Mouse (Mus musculus) MEL (cell line): ENCODE measurements at regions not wholly inside any gene's neighbourhood (a gene's known extent, or its start where the extent isn't known, plus 50 kb on each side); places are given as distances from the start of the nearest gene placed in this dataset.

Experiments used
- DNase-seq: peaks from one replicate; pipeline ENCODE4 v3.0.0; 2011; ENCODE audit warnings: low read depth, low spot score
- H3K27ac ChIP-seq: 2 replicates; pipeline ENCODE4 v1.5.1; 2012; ENCODE audit warnings: low read depth, mild to moderate bottlenecking, control low read depth, low read length, moderate library complexity; ENCODE audit not compliant: control insufficient read depth
- H3K27me3 ChIP-seq, 2 experiments: fragments of 150-350 bp in 1 of 2; sonication (generic) in 1 of 2; 2 replicates each; pipeline ENCODE4 v1.6.1; 2012; ENCODE audit warnings: low read length in 2 of 2, mild to moderate bottlenecking in 2 of 2, improper control_type of control experiment in 1 of 2, moderate library complexity in 1 of 2; ENCODE audit not compliant: insufficient read depth in 2 of 2, control insufficient read depth in 1 of 2
- H3K36me3 ChIP-seq, 2 experiments: 2 replicates each; pipeline ENCODE4 v1.6.1; 2012 to 2014; ENCODE audit warnings: low read length in 2 of 2, improper control_type of control experiment in 1 of 2, inconsistent platforms in 1 of 2, mild to moderate bottlenecking in 1 of 2; ENCODE audit not compliant: insufficient read depth in 2 of 2, control insufficient read depth in 1 of 2
- H3K4me1 ChIP-seq, 2 experiments: fragments of 150-350 bp in 1 of 2; sonication (generic) in 1 of 2; 2 replicates each; pipeline ENCODE4 v1.6.1; 2012; ENCODE audit warnings: low read length in 2 of 2, improper control_type of control experiment in 1 of 2, mild to moderate bottlenecking in 1 of 2; ENCODE audit not compliant: insufficient read depth in 2 of 2, control insufficient read depth in 1 of 2
- H3K4me3 ChIP-seq, 2 experiments: fragments of 150-350 bp in 1 of 2; sonication (generic) in 1 of 2; 2 replicates each; pipeline ENCODE4 v1.5.1; 2012; ENCODE audit warnings: low read depth in 2 of 2, low read length in 2 of 2, mild to moderate bottlenecking in 2 of 2, moderate library complexity in 2 of 2, control low read depth in 1 of 2, improper control_type of control experiment in 1 of 2; ENCODE audit not compliant: control insufficient read depth in 1 of 2, insufficient read depth in 1 of 2
- H3K79me2 ChIP-seq: 2 replicates; pipeline ENCODE4 v1.6.1; 2012; ENCODE audit warnings: mild to moderate bottlenecking, low read length, moderate library complexity; ENCODE audit not compliant: control insufficient read depth, poor library complexity, insufficient read depth
- H3K9ac ChIP-seq: 2 replicates; pipeline ENCODE4 v1.6.1; 2012; ENCODE audit warnings: low read depth, mild to moderate bottlenecking, control low read depth, low read length, moderate library complexity; ENCODE audit not compliant: control insufficient read depth, poor library complexity, severe bottlenecking
- H3K9me3 ChIP-seq: fragments of 150-350 bp; sonication (generic); replicated peaks from 2 replicates; pipeline ENCODE4 v1.6.1; 2012; ENCODE audit warnings: mild to moderate bottlenecking, low read length, improper control_type of control experiment, moderate library complexity; ENCODE audit not compliant: insufficient read depth
- BHLHE40 ChIP-seq: IDR thresholded peaks from 2 replicates; pipeline ENCODE4 v1.6.1; 2012; ENCODE audit warnings: low read depth, mild to moderate bottlenecking, inconsistent platforms, low read length, improper control_type of control experiment, borderline replicate concordance
- CHD1 ChIP-seq: IDR thresholded peaks from 2 replicates; pipeline ENCODE4 v1.6.1; 2012; ENCODE audit warnings: low read depth, mild to moderate bottlenecking, inconsistent platforms, low read length, improper control_type of control experiment
- CHD2 ChIP-seq: IDR thresholded peaks from 2 replicates; pipeline ENCODE4 v1.6.1; 2011; ENCODE audit warnings: low read length, improper control_type of control experiment
- CTCF ChIP-seq, 3 experiments: IDR thresholded peaks in 2 of 3; conservative IDR thresholded peaks in 1 of 3; 2 replicates each; pipeline ENCODE4 v1.5.1; 2011 to 2012; ENCODE audit warnings: low read length in 3 of 3, low read depth in 2 of 3, mild to moderate bottlenecking in 2 of 3, improper control_type of control experiment in 1 of 3, inconsistent platforms in 1 of 3, mixed read lengths in 1 of 3, moderate library complexity in 1 of 3; ENCODE audit not compliant: control insufficient read depth in 1 of 3, insufficient read depth in 1 of 3, poor library complexity in 1 of 3, severe bottlenecking in 1 of 3
- E2F4 ChIP-seq: IDR thresholded peaks from 2 replicates; pipeline ENCODE4 v1.6.1; 2011; ENCODE audit warnings: low read depth, low read length, improper control_type of control experiment, borderline replicate concordance
- ELF1 ChIP-seq: IDR thresholded peaks from 2 replicates; pipeline ENCODE4 v1.6.1; 2014; ENCODE audit warnings: low read depth, mild to moderate bottlenecking, inconsistent platforms, low read length, improper control_type of control experiment, moderate library complexity
- EP300 ChIP-seq, 2 experiments: IDR thresholded peaks; 2 replicates each; pipeline ENCODE4 v1.6.1; 2011; ENCODE audit warnings: improper control_type of control experiment in 2 of 2, low read length in 2 of 2, low read depth in 1 of 2, mild to moderate bottlenecking in 1 of 2
- ETS1 ChIP-seq: IDR thresholded peaks from 2 replicates; pipeline ENCODE4 v1.6.1; 2012; ENCODE audit warnings: low read depth, mild to moderate bottlenecking, inconsistent platforms, low read length, improper control_type of control experiment, moderate library complexity
- GABPA ChIP-seq: IDR thresholded peaks from 2 replicates; pipeline ENCODE4 v1.6.1; 2012; ENCODE audit warnings: low read depth, mild to moderate bottlenecking, inconsistent platforms, low read length, improper control_type of control experiment, moderate library complexity
- GATA1 ChIP-seq: IDR thresholded peaks from 2 replicates; pipeline ENCODE4 v1.6.1; 2011; ENCODE audit warnings: low read depth, low read length, improper control_type of control experiment
- MAZ ChIP-seq: IDR thresholded peaks from 2 replicates; pipeline ENCODE4 v1.6.1; 2012; ENCODE audit warnings: low read depth, mild to moderate bottlenecking, inconsistent platforms, low read length, improper control_type of control experiment
- MXI1 ChIP-seq: IDR thresholded peaks from 2 replicates; pipeline ENCODE4 v1.6.1; 2011; ENCODE audit warnings: mild to moderate bottlenecking, low read depth, low read length, improper control_type of control experiment
- RAD21 ChIP-seq: IDR thresholded peaks from 2 replicates; pipeline ENCODE4 v1.6.1; 2011; ENCODE audit warnings: mild to moderate bottlenecking, low read depth, low read length, improper control_type of control experiment
- SMC3 ChIP-seq: IDR thresholded peaks from 2 replicates; pipeline ENCODE4 v1.6.1; 2011; ENCODE audit warnings: low read depth, low read length, improper control_type of control experiment
- TAL1 ChIP-seq: IDR thresholded peaks from 2 replicates; pipeline ENCODE4 v1.6.1; 2012; ENCODE audit warnings: mild to moderate bottlenecking, inconsistent platforms, low read length, moderate library complexity, mixed read lengths
- UBTF ChIP-seq: IDR thresholded peaks from 2 replicates; pipeline ENCODE4 v1.6.1; 2012; ENCODE audit warnings: low read depth, mild to moderate bottlenecking, inconsistent platforms, low read length, improper control_type of control experiment, moderate library complexity, borderline replicate concordance; ENCODE audit not compliant: insufficient read depth
- USF2 ChIP-seq, 2 experiments: IDR thresholded peaks; 2 replicates each; pipeline ENCODE4 v1.6.1; 2011 to 2012; ENCODE audit warnings: improper control_type of control experiment in 2 of 2, low read length in 2 of 2, borderline replicate concordance in 1 of 2, inconsistent platforms in 1 of 2, low read depth in 1 of 2, mild to moderate bottlenecking in 1 of 2; ENCODE audit not compliant: insufficient read depth in 1 of 2
- ZC3H11A ChIP-seq: IDR thresholded peaks from 2 replicates; pipeline ENCODE4 v1.6.1; 2012; ENCODE audit warnings: low read depth, mild to moderate bottlenecking, inconsistent platforms, low read length, improper control_type of control experiment
- ZMIZ1 ChIP-seq: IDR thresholded peaks from 2 replicates; pipeline ENCODE4 v1.6.1; 2012; ENCODE audit warnings: low read depth, mild to moderate bottlenecking, inconsistent platforms, low read length, improper control_type of control experiment, moderate library complexity

DNA sequence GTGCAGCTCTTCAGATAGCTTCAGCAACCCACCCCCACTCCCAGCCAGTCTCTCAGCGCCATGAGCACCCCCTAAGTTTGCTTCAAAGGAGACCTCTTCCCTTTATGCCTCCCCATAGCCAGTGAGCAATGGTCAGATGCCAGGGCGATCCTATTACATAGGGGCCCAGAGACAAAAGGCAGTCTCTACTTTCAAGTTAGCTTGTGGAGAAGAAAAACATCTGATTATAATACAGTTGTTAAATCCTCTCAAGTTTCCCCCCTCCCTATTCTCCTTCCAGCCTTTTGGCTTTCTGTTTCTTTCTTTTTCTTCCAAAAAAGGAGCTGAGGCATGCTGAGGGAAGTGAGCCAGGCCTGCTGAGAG lies 116.3 kb upstream of the Klf14 start:
- Histone ChIP-seq H3K27ac (no peak overlapping the region), H3K4me3 (no peak overlapping the region), H3K9ac (no peak overlapping the region), H3K79me2 (no peaks in the 10 kb centered on the region), H3K9me3 (no peaks in the 10 kb centered on the region), H3K27me3 (no peaks in the 10 kb centered on the region), H3K4me1 (peaks cover 12 to 20% of the 10 kb centered on the region in 2 experiments), H3K36me3 (peaks cover 11 to 18% of the 10 kb centered on the region in 2 experiments; a peak in 3 of 4 replicates)
- no peak for DNase-seq
- no peak for TF ChIP-seq CTCF (IDR thresholded peaks at IDR 0.05 in 2 of 3, conservative IDR thresholded peaks at IDR 0.05 in 1 of 3; ENCODE audit: control insufficient read depth in 1 of 3, insufficient read depth in 1 of 3, low read depth in 2 of 3, low read length in 3 of 3, poor library complexity in 1 of 3, severe bottlenecking in 1 of 3)
- TF ChIP-seq TAL1, result no peak
- TF ChIP-seq UBTF, result no peak
- no peak for TF ChIP-seq ELF1
- TF ChIP-seq ZMIZ1, result no peak
- TF ChIP-seq CHD1, result no peak
- no peak for TF ChIP-seq EP300 (IDR thresholded peaks at IDR 0.05; ENCODE audit: low read depth in 1 of 2, low read length in 2 of 2)
- TF ChIP-seq GATA1, result no peak
- TF ChIP-seq CHD2, result no peak
- TF ChIP-seq MAZ, result no peak
- TF ChIP-seq E2F4, result no peak
- TF ChIP-seq ETS1, result no peak
- TF ChIP-seq USF2 (IDR thresholded peaks at IDR 0.05; ENCODE audit: borderline replicate concordance in 1 of 2, insufficient read depth in 1 of 2, low read depth in 1 of 2, low read length in 2 of 2), result no peak
- no peak for TF ChIP-seq MXI1

DNA sequence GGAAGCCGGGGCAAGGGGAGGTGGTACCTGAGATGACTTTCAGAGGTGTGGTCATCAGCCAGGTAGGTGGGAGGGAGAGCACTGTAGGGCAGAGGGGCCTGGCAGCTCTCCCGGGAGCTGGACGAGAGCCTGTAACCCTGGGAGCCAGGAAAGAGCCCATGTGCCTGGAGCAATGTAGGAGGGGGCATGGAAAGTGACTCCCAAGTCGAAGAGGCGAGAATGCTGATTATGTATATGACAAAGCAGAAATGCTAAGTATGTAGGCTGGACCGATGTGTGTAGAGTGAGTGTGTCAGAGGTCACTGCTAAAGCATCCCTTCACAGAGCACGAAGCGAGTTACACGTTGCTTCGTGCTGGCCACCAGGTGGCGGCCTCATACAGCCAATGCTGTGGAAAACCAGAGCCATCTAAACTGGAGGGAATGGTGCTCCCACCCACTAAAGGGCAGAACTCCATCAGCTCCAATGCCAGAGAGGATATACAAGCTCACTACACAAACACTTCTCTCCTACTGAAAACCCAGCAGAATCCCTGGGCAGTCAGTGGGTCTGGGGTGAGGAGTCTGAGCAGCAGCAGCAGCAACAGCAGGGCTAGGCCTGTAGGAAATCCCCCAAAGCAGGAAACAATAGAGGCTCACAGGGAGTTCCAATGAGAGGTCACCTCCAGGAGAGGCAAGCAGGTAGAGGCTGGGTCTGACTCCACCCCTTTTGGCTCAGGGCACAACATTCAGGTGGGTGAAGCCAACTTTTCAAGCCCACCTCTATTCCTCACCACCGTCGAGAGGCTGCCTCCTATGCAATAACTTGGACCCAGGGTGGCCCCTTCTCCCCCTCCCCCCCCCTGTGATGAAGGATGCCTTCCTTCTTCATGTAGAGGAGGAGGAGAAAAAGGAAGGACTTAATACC lies 116.9 kb upstream of the Klf14 start:
- DNase-seq, result peak; percentile 64
- Histone ChIP-seq H3K4me3 (no peak overlapping the region), H3K9me3 (no peaks in the 10 kb centered on the region), H3K9ac (no peak overlapping the region), H3K36me3 (peaks cover 12 to 22% of the 10 kb centered on the region in 2 experiments; a peak in 3 of 4 replicates), H3K27ac (no peak overlapping the region), H3K4me1 (peaks cover 14 to 25% of the 10 kb centered on the region in 2 experiments), H3K79me2 (no peaks in the 10 kb centered on the region), H3K27me3 (no peaks in the 10 kb centered on the region)
- peak; percentile 77 for TF ChIP-seq RAD21
- no peak for TF ChIP-seq USF2 (IDR thresholded peaks at IDR 0.05; ENCODE audit: borderline replicate concordance in 1 of 2, insufficient read depth in 1 of 2, low read depth in 1 of 2, low read length in 2 of 2)
- TF ChIP-seq BHLHE40, result no peak
- peak; percentile 67 to 84 (median 83) for TF ChIP-seq CTCF (IDR thresholded peaks at IDR 0.05 in 2 of 3, conservative IDR thresholded peaks at IDR 0.05 in 1 of 3; ENCODE audit: control insufficient read depth in 1 of 3, insufficient read depth in 1 of 3, low read depth in 2 of 3, low read length in 3 of 3, poor library complexity in 1 of 3, severe bottlenecking in 1 of 3)
- TF ChIP-seq ZC3H11A, result peak; percentile 46
- TF ChIP-seq SMC3, result peak; percentile 77
- TF ChIP-seq GABPA, result no peak
